Mouse (Mus musculus) MEL (cell line): ENCODE data around the gene Lcorl.

Source experiments
- CHD1 ChIP-seq: IDR thresholded peaks from 2 replicates; pipeline ENCODE4 v1.6.1; 2012; ENCODE audit warnings: low read depth, mild to moderate bottlenecking, inconsistent platforms, low read length, improper control_type of control experiment
- CTCF ChIP-seq, 3 experiments: IDR thresholded peaks in 2 of 3; conservative IDR thresholded peaks in 1 of 3; 2 replicates each; pipeline ENCODE4 v1.5.1; 2011 to 2012; ENCODE audit warnings: low read length in 3 of 3, low read depth in 2 of 3, mild to moderate bottlenecking in 2 of 3, improper control_type of control experiment in 1 of 3, inconsistent platforms in 1 of 3, mixed read lengths in 1 of 3, moderate library complexity in 1 of 3; ENCODE audit not compliant: control insufficient read depth in 1 of 3, insufficient read depth in 1 of 3, poor library complexity in 1 of 3, severe bottlenecking in 1 of 3
- E2F4 ChIP-seq: IDR thresholded peaks from 2 replicates; pipeline ENCODE4 v1.6.1; 2011; ENCODE audit warnings: low read depth, low read length, improper control_type of control experiment, borderline replicate concordance
- ETS1 ChIP-seq: IDR thresholded peaks from 2 replicates; pipeline ENCODE4 v1.6.1; 2012; ENCODE audit warnings: low read depth, mild to moderate bottlenecking, inconsistent platforms, low read length, improper control_type of control experiment, moderate library complexity
- MAFK ChIP-seq: IDR thresholded peaks from 2 replicates; pipeline ENCODE4 v1.6.1; 2011; ENCODE audit warnings: low read depth, mild to moderate bottlenecking, low read length, improper control_type of control experiment, borderline replicate concordance
- MAZ ChIP-seq: IDR thresholded peaks from 2 replicates; pipeline ENCODE4 v1.6.1; 2012; ENCODE audit warnings: low read depth, mild to moderate bottlenecking, inconsistent platforms, low read length, improper control_type of control experiment
- NRF1 ChIP-seq: IDR thresholded peaks from 2 replicates; pipeline ENCODE4 v1.6.1; 2014; ENCODE audit warnings: low read depth, mild to moderate bottlenecking, inconsistent platforms, low read length, improper control_type of control experiment, moderate library complexity; ENCODE audit not compliant: poor library complexity, insufficient read depth, severe bottlenecking
- POLR2A ChIP-seq, 2 experiments: IDR thresholded peaks; 2 replicates each; pipeline ENCODE4 v1.6.1; 2011 to 2012; ENCODE audit warnings: low read length in 2 of 2, mild to moderate bottlenecking in 2 of 2, control low read depth in 1 of 2, improper control_type of control experiment in 1 of 2, low read depth in 1 of 2, moderate library complexity in 1 of 2; ENCODE audit not compliant: control insufficient read depth in 1 of 2, insufficient read depth in 1 of 2, poor library complexity in 1 of 2
- POLR2AphosphoS5 ChIP-seq: IDR thresholded peaks from 2 replicates; pipeline ENCODE4 v1.6.1; 2012; ENCODE audit warnings: low read depth, borderline replicate concordance, mild to moderate bottlenecking, inconsistent platforms, low read length, moderate library complexity, mixed read lengths
- TCF12 ChIP-seq: IDR thresholded peaks from 2 replicates; pipeline ENCODE4 v1.6.1; 2014; ENCODE audit warnings: low read depth, mild to moderate bottlenecking, inconsistent platforms, low read length, improper control_type of control experiment, moderate library complexity
- UBTF ChIP-seq: IDR thresholded peaks from 2 replicates; pipeline ENCODE4 v1.6.1; 2012; ENCODE audit warnings: low read depth, mild to moderate bottlenecking, inconsistent platforms, low read length, improper control_type of control experiment, moderate library complexity, borderline replicate concordance; ENCODE audit not compliant: insufficient read depth
- USF1 ChIP-seq: IDR thresholded peaks from 2 replicates; pipeline ENCODE4 v1.6.1; 2014; ENCODE audit warnings: low read depth, mild to moderate bottlenecking, inconsistent platforms, low read length, improper control_type of control experiment, moderate library complexity

DNA sequence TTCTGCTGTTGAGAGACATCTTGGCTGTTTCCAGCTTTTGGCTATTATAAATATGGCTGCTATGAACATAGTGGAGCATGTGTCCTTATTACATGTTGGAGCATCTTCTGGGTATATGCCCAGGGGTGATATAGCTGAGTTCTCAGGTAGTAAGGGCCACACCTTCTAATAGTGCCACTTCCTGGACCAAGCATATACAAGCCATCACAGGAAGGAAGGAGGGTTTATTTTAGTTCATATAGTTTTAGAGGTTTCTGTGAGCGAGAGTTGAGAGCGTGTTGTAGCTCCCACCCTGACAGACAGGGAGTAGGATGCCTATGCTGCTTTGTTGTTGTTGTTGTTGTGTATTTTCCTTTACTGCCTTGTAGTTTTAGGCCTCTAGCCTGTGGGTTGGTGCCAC is 172.2 kb downstream of the Lcorl start:
- no peak for TF ChIP-seq POLR2A (IDR thresholded peaks at IDR 0.05; ENCODE audit: control insufficient read depth in 1 of 2, insufficient read depth in 1 of 2, low read depth in 1 of 2, low read length in 2 of 2, poor library complexity in 1 of 2)
- no peak for TF ChIP-seq E2F4
- TF ChIP-seq CHD1, result no peak
- no peak for TF ChIP-seq UBTF
- no peak for TF ChIP-seq MAFK
- TF ChIP-seq CTCF (IDR thresholded peaks at IDR 0.05 in 2 of 3, conservative IDR thresholded peaks at IDR 0.05 in 1 of 3; ENCODE audit: control insufficient read depth in 1 of 3, insufficient read depth in 1 of 3, low read depth in 2 of 3, low read length in 3 of 3, poor library complexity in 1 of 3, severe bottlenecking in 1 of 3), result no peak
- TF ChIP-seq TCF12, result no peak
- TF ChIP-seq NRF1, result no peak
- TF ChIP-seq USF1, result no peak
- TF ChIP-seq MAZ, result no peak
- no peak for TF ChIP-seq POLR2AphosphoS5
- no peak for TF ChIP-seq ETS1
